Mouse (Mus musculus) liver, embryonic 13.5 days (tissue): ENCODE measurements at regions not wholly inside any gene's neighbourhood (a gene's known extent, or its start where the extent isn't known, plus 50 kb on each side); places are given as distances from the start of the nearest gene placed in this dataset.

Source experiments
- ATAC-seq: fragments of 200-750 bp; cut with Nextera tagmentation; 2 replicates; pipeline ENCODE4 v1.8.0; 2017; ENCODE audit warnings: low read depth, mild to moderate bottlenecking, moderate number of reproducible peaks, moderate library complexity
- DNase-seq: peaks from one replicate; pipeline ENCODE4 v3.0.0; 2022
- H3K27ac ChIP-seq: fragments of 300-500 bp; sonication (generic); 2 replicates; pipeline ENCODE4 v1.5.1; 2015; ENCODE audit warnings: moderate library complexity, mild to moderate bottlenecking, inconsistent platforms
- H3K27me3 ChIP-seq: fragments of 300-500 bp; sonication (generic); 2 replicates; pipeline ENCODE4 v1.6.1; 2015; ENCODE audit warnings: mild to moderate bottlenecking, inconsistent platforms
- H3K36me3 ChIP-seq: fragments of 300-500 bp; sonication (generic); 2 replicates; pipeline ENCODE4 v1.6.1; 2015; ENCODE audit warnings: mild to moderate bottlenecking, inconsistent platforms
- H3K4me1 ChIP-seq: fragments of 300-500 bp; sonication (generic); replicated peaks from 2 replicates; pipeline ENCODE4 v1.6.1; 2015; ENCODE audit warnings: inconsistent platforms
- H3K4me2 ChIP-seq: fragments of 300-500 bp; sonication (generic); 2 replicates; pipeline ENCODE4 v1.6.1; 2015; ENCODE audit warnings: inconsistent platforms, mild to moderate bottlenecking, moderate library complexity
- H3K4me3 ChIP-seq: fragments of 300-500 bp; sonication (generic); replicated peaks from 2 replicates; pipeline ENCODE4 v1.5.1; 2015; ENCODE audit warnings: mild to moderate bottlenecking, inconsistent platforms
- H3K9ac ChIP-seq: fragments of 300-500 bp; sonication (generic); 2 replicates; pipeline ENCODE4 v1.6.1; 2015; ENCODE audit warnings: mild to moderate bottlenecking, inconsistent platforms
- H3K9me3 ChIP-seq: fragments of 300-500 bp; sonication (generic); replicated peaks from 2 replicates; pipeline ENCODE4 v1.6.1; 2016; ENCODE audit warnings: inconsistent platforms
- WGBS: fragments of 180-500 bp; shearing (Covaris S2); methylation state at CpG from one replicate; pipeline ENCODE4 v1.1.7; 2015; ENCODE audit not compliant: insufficient replicate concordance; 5-methylcytosine and 5-hydroxymethylcytosine counted together

DNA sequence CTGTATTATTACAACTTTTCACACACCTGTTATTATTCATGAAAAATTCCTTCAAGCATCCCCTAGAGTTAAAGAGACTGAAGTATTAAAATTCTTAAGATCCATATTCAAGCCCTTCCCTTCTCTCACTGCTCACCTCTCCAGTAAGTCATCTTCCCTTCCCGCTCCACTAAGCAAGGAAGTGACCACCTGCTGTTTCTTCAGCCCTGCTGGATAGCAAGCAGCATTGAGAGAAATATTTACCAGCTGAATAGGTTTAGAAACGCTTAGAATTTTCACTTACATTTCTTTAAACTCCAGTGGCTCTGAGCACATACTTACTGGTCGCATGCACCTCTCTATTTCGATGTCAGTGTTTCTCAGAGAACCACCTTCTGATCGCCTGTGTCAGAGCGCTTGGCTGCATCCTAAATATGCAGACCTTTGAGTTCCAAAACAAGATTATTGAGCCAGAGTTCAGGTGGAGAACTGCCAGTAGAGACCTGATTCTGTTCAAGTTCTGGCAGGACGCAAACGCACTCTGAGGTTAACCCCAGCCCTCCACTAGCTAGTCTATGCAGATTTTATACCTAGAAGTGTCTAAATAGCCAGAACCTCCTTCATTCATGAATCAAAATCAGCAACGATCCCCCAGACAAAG lies 314.9 kb downstream of the Mllt3 start:
- no peak for DNase-seq
- H3K4me3 ChIP-seq, result no peak overlapping the region
- no peaks in the 10 kb centered on the region for H3K9me3 ChIP-seq
- 65% methylated on average over 9 of the region's 9 CpGs for WGBS
- no peak for ATAC-seq
- H3K27me3 ChIP-seq, result 0 out of 2 replicates have a peak, but pooled peaks cover 3% of the 10 kb centered on the region
- no peak overlapping the region for H3K27ac ChIP-seq
- no peak overlapping the region for H3K9ac ChIP-seq
- H3K36me3 ChIP-seq, result no peaks in the 10 kb centered on the region
- H3K4me1 ChIP-seq, result no peaks in the 10 kb centered on the region
- no peak overlapping the region for H3K4me2 ChIP-seq

DNA sequence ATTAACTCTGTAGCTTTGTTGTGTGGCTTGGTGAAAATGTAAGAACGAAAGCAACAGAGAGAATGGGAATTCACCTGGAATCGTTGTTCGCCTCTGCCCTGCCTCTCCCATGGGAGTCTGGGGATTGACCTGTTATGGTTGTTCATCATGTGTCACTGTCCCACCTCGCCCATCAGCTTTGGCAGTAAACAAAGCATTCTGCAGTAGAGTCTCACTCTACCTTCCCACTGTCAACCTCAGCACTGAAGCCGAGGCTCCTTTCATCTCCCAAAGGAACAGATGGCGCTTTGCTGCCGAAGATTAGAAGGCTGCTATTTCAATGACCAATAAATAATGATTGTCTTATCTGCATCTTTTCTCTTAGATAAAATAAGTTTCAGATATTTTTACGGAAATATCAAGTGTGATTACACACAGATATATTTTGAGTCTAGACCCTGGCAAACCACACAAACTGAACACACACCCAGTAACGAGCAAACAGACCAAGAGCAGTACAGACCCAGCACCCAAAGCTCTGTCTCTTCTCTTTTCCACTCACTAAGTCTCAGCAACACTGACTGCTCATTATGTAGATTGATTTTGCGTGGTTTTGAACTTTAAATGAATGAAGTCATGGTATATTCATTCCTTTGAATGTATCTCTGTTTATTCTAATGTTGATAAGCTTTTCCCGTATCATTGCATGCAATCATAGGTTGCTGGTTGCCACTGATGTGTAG lies 317.8 kb downstream of the Mllt3 start:
- 65% methylated on average over 11 of the region's 11 CpGs for WGBS
- no peak for DNase-seq

DNA sequence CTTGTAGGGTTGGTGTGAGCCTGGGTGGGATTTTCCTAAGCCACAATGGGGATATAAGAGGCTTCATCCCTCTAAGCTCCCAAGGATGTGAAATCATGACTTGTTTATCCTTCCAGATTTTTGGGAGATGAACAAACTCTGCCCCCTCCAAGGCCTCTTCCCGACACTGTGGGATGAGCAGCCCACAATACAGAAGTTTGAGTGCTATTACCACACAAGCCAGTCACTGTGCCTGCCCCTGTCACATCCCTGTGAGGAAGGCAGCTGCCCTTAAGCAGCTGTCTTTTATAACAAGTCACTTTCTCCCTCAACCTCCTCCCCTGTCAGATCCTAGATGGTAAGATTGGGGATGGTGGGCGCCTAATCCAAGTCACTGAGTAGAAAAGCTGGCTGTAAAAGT lies 320.5 kb downstream of the Mllt3 start:
- no peak overlapping the region for H3K4me3 ChIP-seq
- no peak overlapping the region for H3K27ac ChIP-seq
- 33% methylated on average over 2 of the region's 2 CpGs for WGBS
- no peaks in the 10 kb centered on the region for H3K4me1 ChIP-seq
- no peaks in the 10 kb centered on the region for H3K9me3 ChIP-seq
- no peak for DNase-seq
- H3K27me3 ChIP-seq, result 0 out of 2 replicates have a peak, but pooled peaks cover 3% of the 10 kb centered on the region
- H3K36me3 ChIP-seq, result no peaks in the 10 kb centered on the region
- ATAC-seq, result no peak
- no peak overlapping the region for H3K4me2 ChIP-seq
- no peak overlapping the region for H3K9ac ChIP-seq

More for the DNA sequence above, 317.8 kb downstream of the Mllt3 start:
- 0 out of 2 replicates have a peak, but pooled peaks cover 3% of the 10 kb centered on the region for H3K27me3 ChIP-seq
- no peak for ATAC-seq
- H3K36me3 ChIP-seq, result no peaks in the 10 kb centered on the region
- H3K4me1 ChIP-seq, result no peaks in the 10 kb centered on the region
- H3K4me3 ChIP-seq, result no peak overlapping the region
- H3K9me3 ChIP-seq, result no peaks in the 10 kb centered on the region
- no peak overlapping the region for H3K4me2 ChIP-seq
- no peak overlapping the region for H3K9ac ChIP-seq
- no peak overlapping the region for H3K27ac ChIP-seq

DNA sequence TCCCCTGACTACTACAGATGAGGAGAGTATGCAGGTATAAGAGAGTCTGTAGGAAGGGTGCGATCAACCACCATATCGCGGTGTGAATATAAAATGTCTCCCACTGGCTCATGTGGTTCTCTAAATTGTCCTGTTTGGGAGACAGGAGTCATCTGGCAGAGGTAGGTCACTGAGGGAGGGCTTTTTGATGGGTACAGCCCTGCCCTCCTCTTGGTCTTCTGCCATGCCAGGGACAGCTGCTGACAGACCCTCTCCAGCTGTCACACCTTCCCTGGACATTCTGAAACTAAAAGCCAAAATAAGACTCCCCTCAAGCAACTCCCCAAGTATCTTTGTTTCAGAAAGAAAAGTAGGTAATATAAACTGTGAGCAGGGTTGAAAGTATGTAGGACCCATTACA lies 320.9 kb downstream of the Mllt3 start:
- 79% methylated on average over 3 of the region's 3 CpGs for WGBS
- ATAC-seq, result no peak

DNA sequence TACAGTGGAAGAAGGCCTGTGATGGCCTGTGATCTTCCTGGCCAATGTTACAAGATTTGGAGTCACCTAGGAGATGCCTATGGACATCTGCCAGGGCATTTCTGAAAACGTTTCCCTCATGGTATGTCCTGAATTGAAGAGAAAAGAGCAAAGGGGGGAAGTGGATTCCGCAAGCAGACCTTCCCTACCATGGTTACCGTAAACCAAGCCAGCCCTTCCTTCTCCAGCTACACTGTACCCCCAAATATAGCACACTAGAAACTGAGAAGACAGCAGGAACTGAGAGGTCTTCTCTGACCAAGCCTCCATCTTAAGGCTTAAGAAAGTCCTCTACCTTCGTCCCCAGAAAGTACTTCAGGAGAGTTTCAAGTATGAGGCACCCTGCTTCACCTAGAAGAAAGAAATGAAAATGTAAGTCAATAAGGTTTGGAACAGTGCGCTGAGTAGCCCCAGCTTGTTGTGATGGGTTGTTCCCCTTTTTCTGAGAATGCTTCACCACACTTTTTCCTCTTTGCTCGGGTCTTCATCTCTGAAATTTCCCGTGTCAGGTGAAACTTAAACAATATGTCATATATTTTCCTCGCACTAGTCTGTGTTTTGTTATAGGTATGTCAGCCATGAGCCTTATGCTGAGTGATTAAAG lies 321.9 kb downstream of the Mllt3 start:
- no peak for ATAC-seq
- H3K9ac ChIP-seq, result no peak overlapping the region
- 0 out of 2 replicates have a peak, but pooled peaks cover 3% of the 10 kb centered on the region for H3K27me3 ChIP-seq
- H3K4me3 ChIP-seq, result no peak overlapping the region
- no peaks in the 10 kb centered on the region for H3K36me3 ChIP-seq
- H3K9me3 ChIP-seq, result no peaks in the 10 kb centered on the region
- 53% methylated on average over 8 of the region's 8 CpGs for WGBS
- no peaks in the 10 kb centered on the region for H3K4me1 ChIP-seq
- DNase-seq, result no peak
- H3K4me2 ChIP-seq, result no peak overlapping the region
- no peak overlapping the region for H3K27ac ChIP-seq

More for the DNA sequence above, 320.9 kb downstream of the Mllt3 start:
- H3K9me3 ChIP-seq, result no peaks in the 10 kb centered on the region
- H3K27me3 ChIP-seq, result 0 out of 2 replicates have a peak, but pooled peaks cover 3% of the 10 kb centered on the region
- no peak for DNase-seq
- H3K36me3 ChIP-seq, result no peaks in the 10 kb centered on the region
- no peak overlapping the region for H3K27ac ChIP-seq
- H3K4me3 ChIP-seq, result no peak overlapping the region
- H3K9ac ChIP-seq, result no peak overlapping the region
- no peak overlapping the region for H3K4me2 ChIP-seq
- no peaks in the 10 kb centered on the region for H3K4me1 ChIP-seq

DNA sequence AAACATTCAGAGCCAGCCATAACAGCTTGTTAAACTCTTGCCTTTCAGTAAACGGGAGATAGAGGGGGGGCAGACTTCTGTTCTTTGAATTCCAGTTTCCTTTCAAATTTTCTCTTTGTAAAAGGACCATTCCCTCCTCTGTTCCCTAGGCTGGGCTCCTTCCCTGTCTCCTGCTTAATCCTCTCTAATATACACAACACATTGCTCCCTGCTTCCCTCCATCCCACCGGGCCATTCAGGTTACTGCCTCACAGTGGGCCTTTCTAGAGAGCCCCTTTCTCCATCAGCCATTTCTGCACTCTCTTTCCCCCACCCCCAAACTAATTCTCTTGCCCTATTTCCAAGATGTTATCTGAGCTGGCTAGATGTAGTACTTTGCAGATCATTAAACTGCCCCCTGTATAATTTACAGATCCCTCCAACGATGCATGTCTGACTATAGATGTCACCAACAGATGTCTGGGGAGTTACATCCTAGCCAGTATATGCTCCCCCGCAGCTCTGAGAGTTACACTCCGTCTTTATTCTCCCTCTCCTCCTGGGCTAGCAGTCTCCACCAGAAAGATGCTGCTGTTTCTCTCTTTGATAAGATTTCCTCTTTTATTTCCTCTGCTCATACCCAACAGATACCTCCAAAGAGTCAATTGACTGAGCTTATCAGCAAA lies 324.1 kb downstream of the Mllt3 start:
- Histone ChIP-seq H3K4me1 (no peaks in the 10 kb centered on the region), H3K27me3 (0 out of 2 replicates have a peak, but pooled peaks cover 2% of the 10 kb centered on the region), H3K36me3 (no peaks in the 10 kb centered on the region), H3K9me3 (no peaks in the 10 kb centered on the region), H3K4me2 (no peak overlapping the region), H3K9ac (no peak overlapping the region), H3K27ac (no peak overlapping the region), H3K4me3 (no peak overlapping the region)
- WGBS, result 15% methylated on average over 5 of the region's 5 CpGs
- DNase-seq, result no peak
- no peak for ATAC-seq

DNA sequence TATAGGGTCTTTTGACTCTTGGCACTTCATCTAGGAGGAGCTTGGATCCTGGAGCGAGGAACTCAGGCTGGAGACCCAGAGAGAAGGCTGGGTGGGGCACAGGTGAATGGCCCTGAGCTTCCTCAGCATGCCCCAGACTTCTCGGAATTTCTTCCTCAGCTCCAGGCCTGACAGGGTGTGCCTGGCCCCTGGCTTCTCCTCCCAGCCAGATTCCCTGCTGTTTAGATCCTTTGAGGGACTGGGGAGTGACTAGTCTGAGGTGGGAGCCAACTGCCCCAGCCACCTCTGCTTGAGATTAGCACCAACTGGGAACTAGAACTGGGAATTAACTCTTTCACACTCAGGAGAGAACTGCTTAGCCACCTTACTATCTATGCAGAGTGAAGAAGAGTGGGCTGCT lies 325.8 kb downstream of the Mllt3 start:
- Histone ChIP-seq H3K36me3 (no peaks in the 10 kb centered on the region), H3K9ac (no peak overlapping the region), H3K4me2 (no peak overlapping the region), H3K4me1 (no peaks in the 10 kb centered on the region), H3K27me3 (no peaks in the 10 kb centered on the region), H3K27ac (no peak overlapping the region), H3K9me3 (no peaks in the 10 kb centered on the region), H3K4me3 (no peak overlapping the region)
- DNase-seq (no peak), ATAC-seq (no peak)
- 27% methylated on average over 2 of the region's 2 CpGs for WGBS

DNA sequence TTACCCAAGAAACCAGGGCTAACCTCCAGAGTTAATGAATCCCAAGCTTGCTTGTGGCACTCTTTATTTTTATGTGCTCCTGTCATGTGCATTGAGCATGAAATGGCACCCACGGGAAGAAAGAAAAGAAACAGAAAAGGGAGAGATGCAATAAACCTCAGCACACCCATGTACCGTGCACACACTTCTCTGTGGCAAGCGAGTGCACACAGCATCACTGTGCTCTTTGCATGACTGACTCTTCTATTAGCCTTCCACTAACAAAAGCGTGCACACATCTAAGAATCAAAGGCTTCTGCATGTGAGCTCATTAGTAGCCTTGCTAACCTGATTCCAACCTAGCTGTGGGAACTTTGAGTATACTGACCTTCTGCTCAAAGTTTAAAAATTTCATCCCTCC lies 330.3 kb downstream of the Mllt3 start:
- Histone ChIP-seq H3K4me3 (no peak overlapping the region), H3K9ac (no peak overlapping the region), H3K27me3 (no peaks in the 10 kb centered on the region), H3K4me2 (no peak overlapping the region), H3K27ac (no peak overlapping the region), H3K9me3 (no peaks in the 10 kb centered on the region), H3K36me3 (no peaks in the 10 kb centered on the region), H3K4me1 (no peaks in the 10 kb centered on the region)
- DNase-seq (no peak), ATAC-seq (no peak)
- WGBS, result 63% methylated on average over 4 of the region's 4 CpGs

DNA sequence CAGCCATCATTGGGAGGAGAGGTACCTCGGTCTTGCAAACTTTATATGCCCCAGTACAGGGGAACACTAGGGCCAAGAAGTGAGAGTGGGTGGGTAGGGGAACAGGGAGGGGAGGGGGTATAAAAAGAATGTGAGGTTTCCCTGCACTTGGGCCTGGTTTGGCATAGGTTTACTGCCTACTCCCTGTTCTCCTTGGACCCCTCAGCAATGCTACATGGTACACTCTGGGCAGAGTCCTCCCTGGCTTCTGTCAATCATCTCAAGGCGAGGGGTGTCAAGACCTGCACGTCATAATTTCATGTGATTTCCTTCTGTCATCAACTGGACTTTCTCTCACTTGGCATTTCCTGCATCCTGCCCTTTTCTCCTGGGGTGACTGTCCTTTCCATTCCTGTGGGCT lies 330.9 kb downstream of the Mllt3 start:
- 49% methylated on average over 3 of the region's 3 CpGs for WGBS
- ATAC-seq (no peak), DNase-seq (no peak)
- Histone ChIP-seq H3K27me3 (no peaks in the 10 kb centered on the region), H3K36me3 (no peaks in the 10 kb centered on the region), H3K9ac (no peak overlapping the region), H3K9me3 (no peaks in the 10 kb centered on the region), H3K4me2 (no peak overlapping the region), H3K4me3 (no peak overlapping the region), H3K4me1 (no peaks in the 10 kb centered on the region), H3K27ac (no peak overlapping the region)

DNA sequence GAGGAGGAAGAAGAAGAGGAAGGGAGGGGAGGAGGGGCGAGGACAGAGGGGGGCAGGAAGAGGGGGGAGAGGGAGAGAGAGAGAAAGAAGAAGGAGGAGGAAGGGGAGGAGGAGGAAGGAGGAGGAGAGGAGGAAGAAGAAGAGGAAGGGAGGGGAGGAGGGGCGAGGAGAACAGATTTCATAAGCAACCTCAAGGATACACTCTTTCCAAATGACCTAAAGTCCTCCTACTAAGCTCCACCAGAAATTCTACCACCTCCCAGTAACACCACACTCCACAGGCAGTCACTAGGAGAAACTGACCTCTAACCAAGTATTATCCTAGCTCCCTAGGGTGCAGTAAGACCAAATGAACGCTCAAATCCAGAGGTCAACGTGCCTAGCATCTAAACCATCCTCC lies 332.1 kb downstream of the Mllt3 start:
- no peaks in the 10 kb centered on the region for H3K27me3 ChIP-seq
- 55% methylated on average over 4 of the region's 4 CpGs for WGBS
- no peaks in the 10 kb centered on the region for H3K4me1 ChIP-seq
- ATAC-seq, result no peak
- no peak overlapping the region for H3K4me3 ChIP-seq
- no peak for DNase-seq
- H3K9me3 ChIP-seq, result no peaks in the 10 kb centered on the region
- no peak overlapping the region for H3K27ac ChIP-seq
- H3K4me2 ChIP-seq, result no peak overlapping the region
- H3K36me3 ChIP-seq, result no peaks in the 10 kb centered on the region
- no peak overlapping the region for H3K9ac ChIP-seq

DNA sequence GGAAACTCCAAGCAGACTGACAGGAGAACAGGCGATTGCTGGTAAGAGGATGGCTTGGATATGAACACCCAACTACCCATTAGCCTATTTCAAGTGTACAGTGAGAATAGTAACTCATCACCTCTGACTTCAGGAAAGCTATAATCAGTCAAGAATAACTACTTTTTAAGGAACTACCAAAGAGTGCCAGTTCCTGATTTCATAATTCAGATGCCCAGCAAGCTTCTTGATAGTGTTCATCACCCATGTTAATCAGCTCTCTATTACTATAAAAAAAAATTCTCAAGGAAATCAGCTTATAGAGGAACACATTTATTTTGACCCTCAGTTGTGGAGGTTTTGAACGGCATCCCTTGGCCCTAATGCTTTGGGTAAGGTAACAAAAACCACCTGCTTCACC lies 332.7 kb downstream of the Mllt3 start:
- H3K27me3 ChIP-seq, result no peaks in the 10 kb centered on the region
- H3K4me2 ChIP-seq, result no peak overlapping the region
- WGBS, result 55% methylated on average over 2 of the region's 2 CpGs
- H3K4me3 ChIP-seq, result no peak overlapping the region
- no peaks in the 10 kb centered on the region for H3K9me3 ChIP-seq
- no peaks in the 10 kb centered on the region for H3K36me3 ChIP-seq
- H3K4me1 ChIP-seq, result no peaks in the 10 kb centered on the region
- no peak overlapping the region for H3K9ac ChIP-seq
- ATAC-seq, result no peak
- no peak overlapping the region for H3K27ac ChIP-seq
- DNase-seq, result no peak
